In the genomic region with DNA sequence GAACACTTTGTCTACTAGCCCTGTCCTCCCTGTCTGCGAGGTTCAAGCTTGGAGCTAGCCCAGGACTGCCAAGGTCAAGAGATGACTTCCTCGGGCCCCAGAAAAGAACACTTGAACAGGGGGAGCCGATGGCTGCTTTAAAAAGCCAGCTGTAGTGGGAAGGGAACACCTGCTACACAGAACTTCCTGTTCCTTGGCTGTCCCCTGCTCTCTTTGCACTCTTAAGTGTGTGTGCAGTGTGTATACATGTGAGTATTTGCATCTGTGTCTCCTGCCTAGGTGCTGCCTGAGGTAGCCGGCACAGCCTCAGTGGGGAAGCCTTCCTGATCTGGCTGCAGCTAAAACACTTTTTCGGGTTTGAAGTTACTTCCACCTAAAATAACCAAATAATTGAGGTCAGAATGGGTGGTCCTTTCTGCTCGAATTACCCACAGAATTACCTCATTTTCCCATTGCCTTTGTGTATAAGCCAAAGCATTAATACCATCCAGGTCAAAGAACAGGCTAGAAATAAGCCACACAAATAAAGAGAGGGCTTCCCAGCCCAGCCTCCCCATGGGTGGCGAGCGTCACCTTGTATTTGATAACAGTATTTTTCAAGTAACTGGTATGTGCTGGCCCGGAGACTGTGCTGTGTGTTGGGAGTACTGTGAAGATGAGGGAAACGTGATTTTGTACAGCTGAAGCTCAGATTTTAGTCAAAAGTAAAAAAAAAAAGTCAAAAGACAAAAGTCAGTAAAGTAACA, we compare ENCODE assay signal across 11 mouse cellular contexts.
A peak's percentile ranks its signal among the peaks of the same experiment; 100 is the strongest.
DNase-seq lines count a peak whose midpoint lies in the region; ATAC-seq and TF ChIP-seq lines count a peak whose summit lies in the region.
"Had no signal": no experiment of that assay in that cellular context is flagged by ENCODE, and none has a peak within 500 bp of the region (broad histone marks: within the 10 kb centered on the region; RNA-seq: fewer than 3 reads in every experiment).

No protein-coding gene starts in this region.

- 43% methylated on average over 10 of the region's 10 CpGs for WGBS in embryonic facial prominence, embryonic 14.5 days
- 60% methylated on average over 10 of the region's 10 CpGs for WGBS in embryonic facial prominence, embryonic 10.5 days

- ATAC-seq in embryonic facial prominence, embryonic 14.5 days (ENCODE audit: low read depth) = 0 out of 2 replicates have a peak, but pooled peaks have one; percentile 20
- ATAC-seq: forebrain, postnatal 0 days had no signal

- H3K27ac ChIP-seq in embryonic facial prominence, embryonic 14.5 days (replicated peaks; ENCODE audit: low read depth, low read length) = no peak overlapping the region
- no peak overlapping the region for H3K27ac ChIP-seq in embryonic facial prominence, embryonic 10.5 days (replicated peaks)
- H3K27ac ChIP-seq in layer of hippocampus, adult 2 months = no peak overlapping the region
- H3K27ac ChIP-seq: embryonic facial prominence, embryonic 12.5 days; hindbrain, embryonic 10.5 days had no signal

- H3K9me3 ChIP-seq in embryonic facial prominence, embryonic 14.5 days (ENCODE audit: control insufficient read depth, low read length) = no peaks in the 10 kb centered on the region
- no peaks in the 10 kb centered on the region for H3K9me3 ChIP-seq in embryonic facial prominence, embryonic 10.5 days
- H3K9me3 ChIP-seq: embryonic facial prominence, embryonic 12.5 days had no signal

- H3K4me1 ChIP-seq in embryonic facial prominence, embryonic 14.5 days (ENCODE audit: control insufficient read depth, insufficient read depth, low read length) = 0 out of 2 replicates have a peak, but pooled peaks cover 3% of the 10 kb centered on the region
- H3K4me1 ChIP-seq in embryonic facial prominence, embryonic 10.5 days = peaks cover 17% of the 10 kb centered on the region

- no peak overlapping the region for H3K9ac ChIP-seq in embryonic facial prominence, embryonic 14.5 days (ENCODE audit: low read depth, low read length)
- H3K9ac ChIP-seq: embryonic facial prominence, embryonic 12.5 days; forebrain, postnatal 0 days had no signal

- no peaks in the 10 kb centered on the region for H3K27me3 ChIP-seq in embryonic facial prominence, embryonic 14.5 days (replicated peaks; ENCODE audit: control insufficient read depth, insufficient read depth, low read length)
- H3K27me3 ChIP-seq in embryonic facial prominence, embryonic 10.5 days (replicated peaks; ENCODE audit: low read depth, poor library complexity, severe bottlenecking) = no peaks in the 10 kb centered on the region
- H3K27me3 ChIP-seq: embryonic facial prominence, embryonic 12.5 days had no signal

- no peak for DNase-seq in embryonic facial prominence, embryonic 14.5 days (ENCODE audit: low spot score)
- DNase-seq in embryonic facial prominence, embryonic 10.5 days (ENCODE audit: low spot score) = no peak
- DNase-seq in retina, embryonic 14.5 days (ENCODE audit: low spot score) = peak; percentile 21
- DNase-seq in retina, postnatal 1 day = no peak
- peak; percentile 34 for DNase-seq in heart, postnatal 4 days
- DNase-seq in thymus, postnatal 14 days = peak; percentile 74
- no peak for DNase-seq in layer of hippocampus, postnatal 10 days (ENCODE audit: low spot score in 2 of 2)
- DNase-seq in layer of hippocampus, adult 2 months (ENCODE audit: low spot score in 2 of 2) = no peak
- DNase-seq: forebrain, postnatal 0 days had no signal

- TF ChIP-seq CTCF in layer of hippocampus, adult 2 months (conservative IDR thresholded peaks at IDR 0.05) = no peak

- H3K4me2 ChIP-seq in embryonic facial prominence, embryonic 14.5 days (ENCODE audit: low read depth, low read length) = no peak overlapping the region
- H3K4me2 ChIP-seq: embryonic facial prominence, embryonic 12.5 days had no signal

- H3K36me3 ChIP-seq in embryonic facial prominence, embryonic 14.5 days (ENCODE audit: control insufficient read depth, insufficient read depth, low read length) = no peaks in the 10 kb centered on the region
- no peaks in the 10 kb centered on the region for H3K36me3 ChIP-seq in embryonic facial prominence, embryonic 10.5 days (replicated peaks)
- H3K36me3 ChIP-seq: embryonic facial prominence, embryonic 12.5 days; hindbrain, embryonic 10.5 days had no signal

- H3K4me3 ChIP-seq in embryonic facial prominence, embryonic 14.5 days (ENCODE audit: low read depth, low read length) = no peak overlapping the region
- H3K4me3 ChIP-seq in embryonic facial prominence, embryonic 10.5 days = no peak overlapping the region
- H3K4me3 ChIP-seq in layer of hippocampus, adult 2 months = no peak overlapping the region
- H3K4me3 ChIP-seq: embryonic facial prominence, embryonic 12.5 days; hindbrain, embryonic 10.5 days had no signal

Comparison
In these comparisons a context has a peak if more than half of its experiments do, and no peak if none do; other contexts are left out.
1. DNase-seq: peak in retina, embryonic 14.5 days (single experiment), heart, postnatal 4 days (single experiment) and thymus, postnatal 14 days (single experiment); none in embryonic facial prominence, embryonic 14.5 days (single experiment), embryonic facial prominence, embryonic 10.5 days (single experiment), retina, postnatal 1 day (single experiment), layer of hippocampus, postnatal 10 days (0 of 2) and layer of hippocampus, adult 2 months (0 of 2).